Mouse (Mus musculus) liver, embryonic 16.5 days (tissue): Measurements from ENCODE around the gene Stpg3. TPM values are rescaled to one million over a fixed set of nuclear protein-coding genes. Genes with fewer than 3 reads are reported as not detected.

Experiments
- ATAC-seq: fragments of 200-750 bp; cut with Nextera tagmentation; 2 replicates; pipeline ENCODE4 v1.8.0; 2017; ENCODE audit warnings: low read depth, mild to moderate bottlenecking, moderate number of reproducible peaks, moderate library complexity
- H3K27ac ChIP-seq: fragments of 300-500 bp; sonication (generic); 2 replicates; pipeline ENCODE4 v1.5.1; 2014; ENCODE audit warnings: mild to moderate bottlenecking, low read length
- H3K27me3 ChIP-seq: fragments of 300-500 bp; sonication (generic); 2 replicates; pipeline ENCODE4 v1.6.1; 2014; ENCODE audit warnings: low read depth, low read length, mixed read lengths; ENCODE audit not compliant: control insufficient read depth, insufficient read depth
- H3K36me3 ChIP-seq: fragments of 300-500 bp; sonication (generic); 2 replicates; pipeline ENCODE4 v1.6.1; 2014; ENCODE audit warnings: mild to moderate bottlenecking; ENCODE audit not compliant: control insufficient read depth, insufficient read depth
- H3K4me1 ChIP-seq: fragments of 300-500 bp; sonication (generic); 2 replicates; pipeline ENCODE4 v1.6.1; 2014; ENCODE audit warnings: low read depth, low read length, mixed read lengths; ENCODE audit not compliant: control insufficient read depth
- H3K4me2 ChIP-seq: fragments of 300-500 bp; sonication (generic); 2 replicates; pipeline ENCODE4 v1.6.1; 2014; ENCODE audit warnings: low read depth, low read length, mixed read lengths
- H3K4me3 ChIP-seq: fragments of 300-500 bp; sonication (generic); 2 replicates; pipeline ENCODE4 v1.5.1; 2014; ENCODE audit warnings: low read depth, mild to moderate bottlenecking, low read length
- H3K9ac ChIP-seq: fragments of 300-500 bp; sonication (generic); 2 replicates; pipeline ENCODE4 v1.6.1; 2014; ENCODE audit warnings: low read depth, low read length
- H3K9me3 ChIP-seq: fragments of 300-500 bp; sonication (generic); replicated peaks from 2 replicates; pipeline ENCODE4 v1.6.1; 2016; ENCODE audit warnings: low read length; ENCODE audit not compliant: control insufficient read depth
- WGBS: fragments of 180-500 bp; shearing (Covaris S2); extraction: QIAGEN DNeasy Blood & Tissue Kit; methylation state at CpG from one replicate; pipeline ENCODE4 v1.1.7; 2014; ENCODE audit not compliant: insufficient replicate concordance; 5-methylcytosine and 5-hydroxymethylcytosine counted together
- polyA plus RNA-seq: library from polyadenylated mRNA; unstranded; fragments of >200 nt; fragmentation: Nextera tagmentation; extraction: Ambion mirVana; gene quantifications from 2 replicates; pipeline ENCODE4 v1.2.1, GENCODE M21; 2015

Stpg3 gene
- polyA plus RNA-seq, 1 experiment from 2014 or later = not detected

DNA sequence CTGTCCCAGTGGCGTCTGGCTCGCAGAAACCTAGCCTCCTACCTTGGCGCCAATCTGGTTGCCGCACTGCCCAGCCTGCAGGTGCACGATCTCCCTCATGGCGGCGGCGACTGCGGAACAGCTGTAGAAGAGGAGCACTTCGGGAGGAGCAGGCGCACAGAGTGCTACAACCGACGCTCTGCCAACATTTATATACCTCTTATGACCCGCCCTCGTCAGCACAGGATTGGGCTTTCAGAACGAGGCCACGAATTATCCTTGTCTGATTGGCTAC lies 10.0 kb upstream of the Stpg3 start, which contains the start of gene Tubb4b:
Tubb4b (minus strand) TSS at position 211 of the 274 bp plus-strand sequence.
- Histone ChIP-seq H3K9me3 (no peaks in the 10 kb centered on the region), H3K36me3 (peaks cover 18% of the 10 kb centered on the region), H3K4me3 (peak within 1 kb of the TSS; percentile 81), H3K27ac (peak within 1 kb of the TSS; percentile 100), H3K9ac (peak within 1 kb of the TSS; percentile 93), H3K4me1 (peaks cover 29% of the 10 kb centered on the region), H3K27me3 (no peaks in the 10 kb centered on the region), H3K4me2 (peak within 1 kb of the TSS; percentile 73)
- WGBS = 0% methylated on average over 17 of the region's 17 CpGs
- ATAC-seq = no peak

DNA sequence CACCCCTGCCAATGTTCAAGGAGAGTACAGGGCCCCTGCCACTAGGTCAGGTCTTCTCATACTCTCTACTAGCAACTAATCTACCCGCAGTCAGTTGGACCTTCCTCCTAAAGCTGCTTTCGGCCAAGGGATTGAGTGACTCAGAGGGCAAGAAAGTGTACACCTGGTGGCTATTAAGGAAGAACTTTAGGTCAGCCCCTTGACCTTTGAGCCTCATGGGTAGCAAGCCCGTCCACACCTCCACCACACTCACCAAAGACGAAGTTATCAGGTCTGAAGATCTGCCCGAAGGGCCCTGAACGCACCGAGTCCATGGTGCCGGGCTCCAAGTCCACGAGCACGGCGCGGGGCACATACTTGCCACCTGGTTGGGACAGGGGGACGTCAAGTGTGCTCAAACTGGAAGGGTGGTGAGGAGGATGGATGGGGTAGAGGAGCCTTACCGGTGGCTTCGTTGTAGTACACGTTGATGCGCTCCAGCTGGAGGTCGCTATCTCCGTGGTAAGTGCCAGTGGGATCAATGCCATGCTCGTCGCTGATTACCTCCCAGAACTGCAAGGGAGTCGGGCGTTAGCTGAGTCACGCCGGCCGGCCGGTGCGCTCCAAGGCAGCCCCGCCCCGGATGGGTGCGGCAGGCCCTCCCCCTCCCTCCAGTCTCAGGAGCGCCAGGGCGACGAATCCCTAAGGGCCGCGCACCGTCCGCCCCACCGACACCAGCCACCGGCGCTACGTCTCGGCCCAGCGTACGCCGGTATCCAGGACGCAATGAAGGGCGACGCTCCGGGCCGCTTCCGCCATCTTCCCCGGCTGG lies 9.4 kb upstream of the Stpg3 start:
- Histone ChIP-seq H3K4me1 (peaks cover 27% of the 10 kb centered on the region), H3K4me3 (peak overlapping the region; percentile 81), H3K27me3 (no peaks in the 10 kb centered on the region), H3K9ac (peak overlapping the region; percentile 93), H3K4me2 (peak overlapping the region; percentile 71), H3K27ac (peak overlapping the region; percentile 100), H3K9me3 (no peaks in the 10 kb centered on the region), H3K36me3 (peaks cover 18% of the 10 kb centered on the region)
- WGBS = under 1% methylated on average over 52 of the region's 53 CpGs
- peak; percentile 75 for ATAC-seq

DNA sequence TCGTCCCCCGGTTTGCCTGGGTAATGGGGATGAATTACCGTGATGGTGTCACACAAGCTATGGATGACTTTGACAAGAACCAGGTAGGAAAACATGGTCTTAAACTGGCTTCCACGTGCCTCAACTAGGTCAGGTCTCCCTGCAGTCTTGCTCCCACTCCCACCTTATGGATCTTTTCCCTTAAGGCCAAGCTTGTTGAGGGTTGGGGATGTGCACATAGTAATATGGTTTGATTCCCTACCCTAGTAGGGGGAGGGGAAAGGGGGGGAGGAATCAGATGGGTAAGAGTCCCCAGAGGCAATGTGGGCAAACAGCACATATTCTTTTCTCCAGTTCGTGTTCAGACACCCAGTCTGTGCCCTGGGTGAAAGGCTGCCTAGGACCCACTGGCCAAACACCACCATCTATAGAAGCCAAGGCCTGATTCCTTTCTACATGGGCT lies 6.9 kb upstream of the Stpg3 start:
- Histone ChIP-seq H3K27me3 (no peaks in the 10 kb centered on the region), H3K4me3 (peak overlapping the region; percentile 10; the same call in 1 of the 2 replicates), H3K36me3 (peaks cover 18% of the 10 kb centered on the region), H3K4me2 (no peak overlapping the region), H3K9me3 (no peaks in the 10 kb centered on the region), H3K27ac (no peak overlapping the region), H3K4me1 (peaks cover 18% of the 10 kb centered on the region), H3K9ac (no peak overlapping the region)
- 67% methylated on average over 5 of the region's 5 CpGs for WGBS
- ATAC-seq = no peak

DNA sequence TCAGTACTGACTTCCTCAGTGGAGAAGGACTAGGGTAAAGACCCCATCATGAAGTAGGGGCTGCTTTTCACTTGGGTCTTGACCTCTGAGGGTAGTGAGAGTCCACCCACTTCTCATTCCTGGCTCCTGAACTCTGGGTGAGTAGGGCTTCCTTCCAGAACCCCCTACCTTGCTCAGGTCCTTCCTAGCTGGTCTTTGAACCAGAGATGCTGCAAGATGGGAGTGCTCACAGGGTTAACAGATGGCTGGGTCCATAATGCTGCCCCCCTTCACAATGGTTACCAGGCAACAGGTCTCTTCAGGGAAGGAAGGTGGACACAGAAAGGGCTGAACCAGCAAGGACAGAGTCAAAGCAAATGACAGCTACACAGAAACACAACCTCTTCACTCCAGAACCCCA lies 4.0 kb upstream of the Stpg3 start, which contains the start of gene Fam166a:
Fam166a (plus strand) TSS at position 301 of the 400 bp plus-strand sequence.
- H3K4me3 ChIP-seq = no peak within 1 kb of the TSS
- ATAC-seq = no peak
- peaks cover 14% of the 10 kb centered on the region for H3K36me3 ChIP-seq
- H3K27me3 ChIP-seq = no peaks in the 10 kb centered on the region
- H3K9ac ChIP-seq = no peak within 1 kb of the TSS
- no peaks in the 10 kb centered on the region for H3K9me3 ChIP-seq
- H3K4me2 ChIP-seq = no peak within 1 kb of the TSS
- no peak within 1 kb of the TSS for H3K27ac ChIP-seq
- peaks cover 12% of the 10 kb centered on the region for H3K4me1 ChIP-seq

DNA sequence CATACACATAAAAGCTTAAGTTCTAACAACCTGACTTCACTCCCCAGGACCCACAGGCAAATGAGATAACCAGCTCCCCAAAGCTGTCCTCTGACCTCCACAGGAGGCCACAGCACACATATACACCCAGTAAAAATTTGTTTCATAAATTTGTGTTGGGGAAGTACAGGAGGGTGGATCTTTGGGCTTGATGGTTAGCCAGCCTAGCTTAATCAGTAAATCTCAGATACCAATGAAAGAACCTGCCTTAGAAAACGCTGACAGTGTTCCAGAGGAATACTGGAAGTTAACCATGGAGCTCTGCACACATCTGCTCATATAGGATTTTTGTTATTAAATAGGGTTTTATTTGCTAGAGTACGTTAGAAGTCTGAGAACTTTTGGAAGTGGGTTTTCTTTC lies 3.2 kb upstream of the Stpg3 start:
- no peak overlapping the region for H3K27ac ChIP-seq
- peaks cover 7% of the 10 kb centered on the region for H3K4me1 ChIP-seq
- H3K9me3 ChIP-seq = no peaks in the 10 kb centered on the region
- ATAC-seq = no peak
- WGBS = 51% methylated on average over 2 of the region's 2 CpGs
- no peak overlapping the region for H3K4me2 ChIP-seq
- no peak overlapping the region for H3K9ac ChIP-seq
- peaks cover 10% of the 10 kb centered on the region for H3K36me3 ChIP-seq
- no peaks in the 10 kb centered on the region for H3K27me3 ChIP-seq
- H3K4me3 ChIP-seq = no peak overlapping the region

DNA sequence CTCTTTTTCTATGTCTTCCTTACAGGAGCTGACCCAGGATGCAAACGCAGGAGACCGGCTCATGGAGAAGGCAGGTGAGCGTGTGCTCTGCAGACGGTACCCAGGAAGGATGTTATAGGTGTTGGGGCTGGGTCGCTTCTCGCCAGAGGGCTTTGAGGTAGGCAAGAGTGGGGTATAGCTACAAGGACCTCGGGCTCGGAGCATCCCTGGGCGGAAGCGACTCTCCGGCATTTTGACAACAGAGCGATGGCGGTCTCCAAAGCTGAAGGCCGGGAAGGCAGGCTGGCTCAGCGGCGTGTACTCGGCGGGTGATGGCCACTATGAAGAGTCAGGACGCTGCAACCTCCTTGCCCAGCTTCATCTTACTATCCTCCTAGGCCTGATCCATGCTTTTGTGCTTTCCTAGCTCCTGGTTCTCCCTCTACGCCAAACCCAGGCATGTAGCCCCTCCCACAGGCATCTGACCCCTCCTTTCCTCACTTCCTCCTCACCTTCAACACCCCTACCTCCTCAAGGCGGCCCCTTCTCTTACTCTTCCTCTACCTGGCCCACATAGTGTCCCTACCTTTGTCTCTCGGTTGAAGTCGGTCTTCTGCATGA lies 1.1 kb downstream of the Stpg3 start:
- Histone ChIP-seq H3K27me3 (no peaks in the 10 kb centered on the region), H3K4me2 (no peak overlapping the region), H3K36me3 (no peaks in the 10 kb centered on the region), H3K4me1 (peaks cover 18% of the 10 kb centered on the region), H3K4me3 (no peak overlapping the region), H3K9ac (no peak overlapping the region), H3K9me3 (no peaks in the 10 kb centered on the region), H3K27ac (no peak overlapping the region)
- no peak for ATAC-seq
- WGBS = 71% methylated on average over 23 of the region's 23 CpGs

DNA sequence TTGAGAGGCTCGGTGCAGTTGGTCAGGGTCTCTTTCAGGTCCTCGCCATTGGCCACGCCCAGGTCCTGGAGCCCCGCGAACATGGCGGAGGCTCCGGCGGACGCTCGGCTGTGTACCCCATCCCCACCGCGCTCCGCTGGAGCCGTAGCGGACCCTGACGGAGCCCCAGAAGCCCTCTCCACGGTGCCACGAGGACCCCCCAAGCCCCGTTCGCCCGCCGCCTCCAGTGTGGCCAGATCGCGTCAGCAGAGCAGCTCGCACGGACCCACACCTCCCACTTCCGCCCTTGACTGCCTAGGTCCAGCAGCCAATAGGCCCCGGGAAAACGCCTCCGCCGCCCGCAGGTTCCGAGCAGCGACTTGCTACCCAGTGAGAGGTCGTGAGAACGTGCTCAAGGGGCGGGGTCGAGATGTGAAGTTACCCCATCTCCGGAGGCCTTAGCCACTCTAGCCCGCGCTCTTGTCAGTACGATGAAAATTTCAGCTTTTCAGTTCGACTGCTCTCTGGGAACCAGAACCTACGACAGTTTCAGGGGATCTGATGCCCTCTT lies 3.2 kb downstream of the Stpg3 start, which contains the start of gene Nelfb:
Nelfb (minus strand) TSS at position 369 of the 550 bp plus-strand sequence.
- H3K36me3 ChIP-seq = peaks cover 5% of the 10 kb centered on the region; the same call in 1 of the 2 replicates
- H3K9me3 ChIP-seq = no peaks in the 10 kb centered on the region
- peak within 1 kb of the TSS; percentile 88 for H3K4me2 ChIP-seq
- peak; percentile 94 for ATAC-seq
- H3K27ac ChIP-seq = peak within 1 kb of the TSS; percentile 82
- peak within 1 kb of the TSS; percentile 94 for H3K9ac ChIP-seq
- H3K4me3 ChIP-seq = peak within 1 kb of the TSS; percentile 83
- WGBS = under 1% methylated on average over 44 of the region's 44 CpGs
- no peaks in the 10 kb centered on the region for H3K27me3 ChIP-seq
- peaks cover 18% of the 10 kb centered on the region for H3K4me1 ChIP-seq

DNA sequence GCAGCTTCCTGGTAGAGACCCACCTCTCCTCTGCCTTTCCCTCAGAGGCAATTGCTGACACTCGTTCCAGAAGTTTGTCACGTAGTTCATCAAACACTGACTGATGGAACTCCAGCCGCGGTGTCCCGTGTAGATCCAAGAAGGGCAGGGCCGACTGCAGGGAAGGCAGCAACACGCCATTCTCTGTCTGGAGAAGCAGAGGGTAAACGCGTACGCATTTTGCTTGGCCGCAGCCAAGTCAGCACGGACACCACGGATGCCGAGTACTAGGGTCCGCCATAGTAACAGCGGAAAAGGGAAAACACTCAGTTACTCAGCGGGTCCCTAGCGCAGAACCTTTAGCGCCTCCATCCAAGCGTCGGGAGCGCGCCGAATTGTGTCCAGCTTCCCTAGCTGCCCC lies 3.8 kb downstream of the Stpg3 start:
- Histone ChIP-seq H3K9me3 (no peaks in the 10 kb centered on the region), H3K9ac (peak overlapping the region; percentile 94), H3K4me3 (peak overlapping the region; percentile 83), H3K36me3 (peaks cover 9% of the 10 kb centered on the region), H3K27ac (peak overlapping the region; percentile 82), H3K27me3 (no peaks in the 10 kb centered on the region), H3K4me1 (peaks cover 18% of the 10 kb centered on the region), H3K4me2 (peak overlapping the region; percentile 88)
- 0% methylated on average over 24 of the region's 24 CpGs for WGBS
- peak; percentile 17 for ATAC-seq

DNA sequence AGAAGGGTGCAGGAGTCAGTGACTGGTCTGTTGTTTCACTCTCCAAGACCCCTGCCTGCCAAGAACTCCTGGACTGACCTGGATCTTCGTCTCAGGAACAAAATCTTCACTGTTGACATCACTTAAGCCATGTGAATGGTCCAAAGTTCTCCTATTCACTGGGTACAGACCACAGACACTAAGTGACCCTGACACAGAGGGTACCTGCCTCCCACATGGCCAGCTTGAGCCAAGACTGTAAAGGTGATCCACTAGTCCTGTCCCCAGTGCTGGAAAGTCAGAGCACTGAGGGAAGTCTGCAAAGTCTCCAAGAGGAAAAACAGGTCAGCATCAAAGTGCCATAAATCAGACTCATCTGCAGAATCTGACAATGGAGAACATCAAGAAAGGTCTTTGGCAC lies 6.8 kb downstream of the Stpg3 start:
- H3K9me3 ChIP-seq = no peaks in the 10 kb centered on the region
- no peak overlapping the region for H3K27ac ChIP-seq
- 73% methylated on average over 1 of the region's 1 CpGs for WGBS
- H3K9ac ChIP-seq = no peak overlapping the region
- H3K27me3 ChIP-seq = no peaks in the 10 kb centered on the region
- H3K4me3 ChIP-seq = no peak overlapping the region
- H3K4me2 ChIP-seq = no peak overlapping the region
- H3K36me3 ChIP-seq = peaks cover 32% of the 10 kb centered on the region
- no peak for ATAC-seq
- H3K4me1 ChIP-seq = peaks cover 18% of the 10 kb centered on the region
